Mouse (Mus musculus): ENCODE data around the gene Marveld2. TPM values are rescaled to one million over a fixed set of nuclear protein-coding genes. Genes with fewer than 3 reads are reported as not detected.

Marveld2 gene
- 1 to 10 TPM; 2.6 to 4.4 TPM for total RNA-seq (2021)
- long read RNA-seq, experiment 1, partial matches to known transcripts: 0 of 3 reads
- long read RNA-seq, experiment 1, other reads (novel, unspliced or antisense): 1 of 3 reads
- long read RNA-seq, experiment 2, partial matches to known transcripts: 4 of 7 reads
- long read RNA-seq, experiment 2, other reads (novel, unspliced or antisense): 0 of 7 reads

DNA sequence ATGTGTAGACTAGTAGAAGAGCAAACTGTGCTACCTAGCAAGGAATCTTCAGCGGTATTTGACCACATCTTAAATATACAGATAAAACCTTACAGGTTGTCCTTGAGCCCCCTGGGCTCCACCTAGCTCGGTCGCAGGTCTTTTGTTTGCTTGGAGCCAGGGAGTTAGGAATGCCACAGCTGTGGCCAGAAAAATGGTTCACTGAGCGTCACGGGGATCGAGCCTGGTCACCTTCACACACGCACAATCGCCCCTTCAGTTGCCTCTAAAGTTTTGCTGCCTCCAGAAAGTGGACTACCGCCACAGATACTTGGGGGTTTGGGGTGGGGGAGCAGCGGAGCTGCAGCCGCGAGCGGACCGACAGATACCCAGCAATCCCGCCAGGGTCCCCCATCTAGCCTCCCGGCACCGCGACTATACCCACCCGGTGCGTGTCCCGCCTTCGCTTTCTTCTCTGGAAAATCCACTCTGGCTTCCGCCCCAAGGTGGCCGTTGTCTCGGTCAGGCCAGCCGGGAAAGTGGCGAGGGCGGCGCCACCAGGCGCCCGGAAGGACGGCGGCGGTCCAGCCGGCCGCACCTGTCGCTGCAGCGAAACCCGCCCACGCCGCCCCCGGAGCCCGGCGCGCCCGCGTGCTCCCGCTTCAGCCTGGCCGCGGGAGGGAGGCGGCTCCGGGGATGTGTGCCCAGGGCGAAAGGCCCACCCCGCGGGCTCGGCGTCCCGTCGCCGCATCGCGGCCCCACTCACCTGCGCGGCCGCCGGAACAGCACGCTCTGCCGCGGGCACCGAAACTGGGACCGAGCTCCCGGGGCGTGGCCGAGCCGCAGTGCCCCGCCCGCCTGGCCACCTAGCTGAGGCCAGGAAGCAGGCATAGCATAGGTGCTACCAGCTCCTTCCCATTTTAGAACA is at the start of gene Marveld2:
TSS of gene Marveld2 (minus strand) at position 791 of the 907 bp plus-strand sequence.
- no peak for DNase-seq (ENCODE audit: low spot score in 2 of 2)

GRCm38 (mm10) chr13:100659864-100660456 is 43.2 kb upstream of the Marveld2 start:
- DNase-seq (ENCODE audit: low spot score in 2 of 2): peak in 1 of 2 experiments; percentile 27

- DNase-seq (ENCODE audit: low spot score in 2 of 2): no peak
Observed at GRCm38 (mm10) chr13:100658091-100658490, 41.3 kb upstream of the Marveld2 start.

- no peak for DNase-seq (ENCODE audit: low spot score in 2 of 2)
Observed at GRCm38 (mm10) chr13:100651439-100652186, 34.8 kb upstream of the Marveld2 start, which contains the start of gene Taf9. TSS of gene Taf9 (plus strand) at chr13:100651579.

DNA sequence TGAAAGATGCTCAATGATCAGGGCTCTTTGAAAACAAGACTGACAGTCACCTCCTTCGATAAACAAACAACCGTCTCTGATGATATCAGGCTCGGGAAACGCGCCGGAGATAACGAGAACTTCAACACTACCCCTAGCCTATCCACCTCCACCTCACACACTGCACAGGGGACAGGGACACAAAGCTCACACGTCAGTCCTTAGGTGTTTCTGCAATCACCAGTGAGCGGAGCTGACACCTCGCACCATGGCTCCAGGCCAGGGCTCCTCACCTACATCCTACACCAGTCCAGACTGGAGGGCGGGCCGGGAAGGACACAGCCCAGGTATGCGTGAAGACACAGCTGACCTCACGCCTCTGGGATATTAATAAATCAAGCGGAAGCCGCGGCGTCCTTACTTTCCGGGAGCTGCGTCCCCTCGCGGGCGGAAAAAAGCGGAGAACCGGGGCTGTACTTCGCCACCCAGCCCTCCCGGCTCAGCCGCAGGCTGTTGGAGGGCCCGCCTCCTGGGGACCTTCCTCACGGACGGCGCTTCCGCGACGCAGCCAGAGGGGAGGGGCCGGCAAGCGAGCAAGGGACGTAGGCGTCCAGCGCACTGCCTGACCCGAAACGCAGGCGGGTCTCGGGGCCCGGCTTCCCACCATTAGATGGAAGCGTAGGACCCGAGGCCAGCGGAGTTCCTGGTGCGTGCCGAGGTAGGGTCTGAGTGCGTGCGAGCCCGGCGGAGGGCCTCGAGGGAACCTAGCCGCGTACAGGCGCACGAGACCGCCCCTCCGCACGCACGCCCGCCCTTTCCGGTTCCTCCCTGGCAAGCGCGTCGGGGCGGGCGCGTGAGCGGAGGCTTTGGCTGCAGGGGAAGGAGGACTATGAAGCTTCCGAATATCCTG is 34.0 kb upstream of the Marveld2 start, which contains the start of the genes Ak6 and Rad17:
TSS of gene Ak6 (plus strand) at position 430 of the 889 bp plus-strand sequence.
TSS of gene Rad17 (minus strand) at position 502 of the 889 bp plus-strand sequence.
- DNase-seq (ENCODE audit: low spot score in 2 of 2): peak; percentile 83 to 87

GRCm38 (mm10) chr13:100648223-100648622 is 31.5 kb upstream of the Marveld2 start:
- no peak for DNase-seq (ENCODE audit: low spot score in 2 of 2)

DNA sequence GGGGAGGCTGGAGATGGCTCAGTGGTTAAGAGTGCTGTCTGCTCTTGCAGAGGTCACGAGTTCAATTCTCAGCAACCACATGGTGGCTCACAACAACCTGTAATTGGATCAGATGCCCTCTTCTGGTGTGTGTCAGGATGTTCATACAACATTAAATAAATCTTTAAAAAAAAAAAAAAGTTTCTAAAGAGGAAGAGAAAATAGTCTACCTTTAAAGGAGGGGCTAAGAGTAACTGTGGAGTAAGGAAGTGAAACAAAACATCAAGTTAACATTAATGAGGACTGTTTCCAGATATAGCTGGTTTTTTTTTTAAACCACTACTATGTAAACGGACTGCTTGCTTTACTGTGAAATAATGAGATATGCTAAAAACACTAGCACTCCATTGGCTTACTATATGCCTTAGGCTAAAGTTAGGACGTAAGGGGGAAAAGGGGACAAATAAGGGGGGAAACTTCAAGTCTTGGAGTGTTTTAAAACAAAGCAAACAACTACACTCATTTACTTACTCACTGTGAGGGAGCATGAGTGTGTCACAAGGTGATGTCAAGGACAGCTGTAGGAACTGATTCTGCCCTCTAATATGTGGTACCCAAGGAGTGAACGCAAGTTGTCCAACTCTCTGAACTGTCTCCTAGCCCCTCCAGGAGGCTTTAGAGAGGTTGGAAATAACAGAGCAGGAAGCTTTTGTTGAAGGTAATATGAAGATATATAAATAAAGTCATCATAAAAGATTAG is 25.9 kb upstream of the Marveld2 start:
- no peak for DNase-seq (ENCODE audit: low spot score in 2 of 2)

DNA sequence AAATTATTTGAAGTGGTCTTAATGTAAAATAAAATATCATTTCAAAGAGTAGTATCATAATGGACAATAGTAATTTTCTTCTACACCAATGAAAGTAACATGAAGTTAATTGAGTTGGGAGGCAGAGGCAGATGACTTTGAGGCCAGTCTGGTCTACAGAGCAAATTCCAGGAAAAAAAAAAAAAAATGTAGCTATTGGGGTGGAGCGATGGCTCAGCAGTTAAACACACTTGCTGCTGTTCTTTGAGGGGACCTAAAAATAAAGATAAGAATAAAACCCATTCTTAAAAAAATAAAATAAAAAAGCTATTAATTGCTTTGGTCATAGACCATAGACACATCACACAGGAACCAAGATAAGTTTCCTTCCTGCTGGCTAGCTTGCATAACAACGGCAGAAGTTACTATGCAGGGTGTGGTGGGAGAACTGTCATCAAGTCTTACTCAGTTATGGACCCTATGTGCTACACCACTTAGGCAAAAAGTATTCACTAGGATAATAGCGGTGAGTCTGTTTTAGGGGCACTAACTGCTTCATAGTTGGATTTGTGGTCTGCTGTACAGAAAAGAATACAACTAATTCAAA is 17.4 kb upstream of the Marveld2 start:
- no peak for DNase-seq (ENCODE audit: low spot score in 2 of 2)

- no peak for DNase-seq (ENCODE audit: low spot score in 2 of 2)
Observed at GRCm38 (mm10) chr13:100622241-100622640, 5.5 kb upstream of the Marveld2 start.

- no peak for DNase-seq (ENCODE audit: low spot score in 2 of 2)
Observed at GRCm38 (mm10) chr13:100617583-100617982, 812 bp upstream of the Marveld2 start.

DNA sequence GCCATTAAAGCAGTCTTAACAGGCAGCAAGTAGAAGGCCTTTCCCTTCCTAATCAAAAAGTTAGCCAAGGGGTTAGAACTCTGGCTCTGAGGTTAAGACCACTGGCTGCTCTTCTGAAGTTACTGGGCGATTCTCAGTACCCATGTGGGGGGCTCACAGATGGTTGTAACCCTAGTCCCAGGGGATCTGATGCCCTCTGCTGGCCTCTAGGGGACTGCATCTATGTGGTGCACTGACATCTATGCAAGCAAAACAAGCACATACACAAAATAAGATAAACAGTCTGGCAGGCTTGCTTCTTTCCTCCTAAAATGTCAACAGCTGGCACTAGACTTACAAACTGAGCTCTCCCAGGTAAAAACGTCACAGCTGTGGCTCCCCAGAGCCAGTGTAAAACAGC is 3.9 kb downstream of the Marveld2 start:
- no peak for DNase-seq (ENCODE audit: low spot score in 2 of 2)

GRCm38 (mm10) chr13:100612251-100612650 is 4.5 kb downstream of the Marveld2 start:
- DNase-seq (ENCODE audit: low spot score in 2 of 2): no peak

DNA sequence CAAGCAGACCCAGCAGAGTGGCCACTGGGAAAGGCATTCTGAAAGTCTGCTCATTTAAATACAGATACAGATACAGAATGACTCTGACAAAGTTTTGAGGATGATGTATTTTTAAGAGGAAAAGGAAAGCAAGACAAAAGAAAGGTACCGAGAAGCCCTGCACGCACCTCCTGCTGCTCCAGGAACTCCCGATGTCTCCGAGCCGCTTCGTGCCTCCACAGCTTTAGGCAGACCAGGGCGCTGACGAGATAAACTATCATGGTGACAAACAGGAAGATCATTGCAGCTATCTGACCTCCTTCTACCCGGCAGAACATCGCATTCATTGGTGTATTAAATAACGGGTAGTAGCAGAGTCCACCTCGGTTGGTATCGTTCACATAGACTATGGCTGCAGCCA is 5.5 kb downstream of the Marveld2 start:
- DNase-seq (ENCODE audit: low spot score in 2 of 2): no peak

DNA sequence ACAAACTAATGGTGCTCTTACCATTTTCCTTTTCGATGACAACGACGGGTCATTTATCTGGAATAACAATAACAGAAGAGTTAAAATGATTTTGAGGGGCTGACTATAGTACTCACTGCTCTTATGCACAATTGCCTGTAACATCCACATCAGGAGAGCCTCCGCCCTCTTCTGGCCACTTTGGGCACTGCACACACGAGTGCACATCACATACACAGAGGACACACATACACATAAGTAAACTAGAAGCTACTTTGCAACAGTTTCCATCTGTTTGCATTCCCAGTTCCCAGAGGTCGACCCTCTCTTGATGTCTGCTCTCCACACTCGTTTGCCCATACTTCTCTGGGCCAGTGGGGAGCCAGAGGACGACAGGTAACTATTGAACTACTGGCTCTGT is 9.0 kb downstream of the Marveld2 start:
- no peak for DNase-seq (ENCODE audit: low spot score in 2 of 2)

- DNase-seq (ENCODE audit: low spot score in 2 of 2): no peak
Observed at GRCm38 (mm10) chr13:100605845-100606244, 10.9 kb downstream of the Marveld2 start.

DNA sequence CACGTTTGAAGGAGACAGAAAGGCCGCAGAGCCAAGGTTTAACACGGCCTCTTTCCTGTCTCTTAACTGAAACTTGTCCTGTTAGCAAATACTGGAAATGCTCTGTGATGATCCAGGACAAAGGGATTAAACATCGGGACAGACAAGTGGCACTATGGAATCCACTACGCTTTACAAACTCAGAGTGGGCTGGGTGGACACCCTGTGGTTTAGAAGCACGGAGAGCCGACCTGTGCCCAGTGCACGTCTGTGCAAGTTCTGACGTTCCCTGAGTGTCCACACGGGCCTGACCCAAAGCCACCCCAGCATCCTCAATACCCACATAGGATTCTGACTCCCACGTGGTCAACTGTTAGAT is 13.1 kb downstream of the Marveld2 start:
- DNase-seq (ENCODE audit: low spot score in 2 of 2): no peak

- DNase-seq (ENCODE audit: low spot score in 2 of 2): no peak
Observed at GRCm38 (mm10) chr13:100603031-100603737, 13.6 kb downstream of the Marveld2 start.

DNA sequence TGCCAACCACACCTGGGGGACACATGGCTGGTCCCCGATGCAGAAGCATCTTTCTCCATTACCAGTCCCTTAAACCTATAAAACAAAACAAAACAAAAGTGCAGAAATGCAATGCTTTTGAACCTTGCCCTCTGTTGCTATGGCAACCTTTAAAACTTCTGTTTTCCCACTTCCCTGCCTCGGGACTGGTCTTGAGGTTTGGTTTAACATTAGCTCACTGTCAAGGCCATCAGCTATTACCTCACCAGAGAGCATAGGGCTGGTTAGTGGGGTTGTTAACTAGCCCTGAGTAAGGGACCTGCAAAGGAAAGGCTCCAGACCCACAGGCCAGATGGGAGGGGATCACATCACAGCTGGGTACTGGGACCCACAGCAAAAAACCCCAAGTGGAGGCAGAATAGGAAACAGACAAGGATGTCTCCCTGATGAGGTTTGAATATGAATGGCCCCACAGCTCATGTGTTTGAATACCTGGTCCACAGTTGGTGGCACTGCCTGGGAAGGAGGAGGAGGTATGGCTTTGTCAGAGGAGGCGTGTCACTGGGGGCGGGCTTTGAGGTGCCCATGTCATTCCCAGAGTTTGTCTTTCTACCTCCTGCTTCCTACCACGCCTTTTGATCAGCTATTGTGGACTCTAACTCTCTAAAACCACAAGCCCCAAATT is 14.4 kb downstream of the Marveld2 start:
- DNase-seq (ENCODE audit: low spot score in 2 of 2): no peak

Data from adrenal gland, postnatal 4 days (tissue).